Mouse (Mus musculus) midbrain, postnatal 0 days (tissue): ENCODE measurements around the gene Bcdin3d. TPM values are rescaled to one million over a fixed set of nuclear protein-coding genes. Genes with fewer than 3 reads are reported as not detected.

Experiments
- ATAC-seq: fragments of 200-750 bp; cut with Nextera tagmentation; 2 replicates; pipeline ENCODE4 v1.8.0; 2017; ENCODE audit warnings: moderate number of reproducible peaks, mild to moderate bottlenecking, moderate TSS enrichment, moderate library complexity; ENCODE audit not compliant: low FRiP score
- DNase-seq: peaks from one replicate; pipeline ENCODE4 v3.0.0-alpha.2; 2015; ENCODE audit warnings: low spot score
- H3K27ac ChIP-seq: fragments of 300-500 bp; sonication (generic); 2 replicates; pipeline ENCODE4 v1.5.1; 2014; ENCODE audit warnings: low read depth, mild to moderate bottlenecking, low read length, mixed read lengths
- H3K27me3 ChIP-seq: fragments of 300-500 bp; sonication (generic); 2 replicates; pipeline ENCODE4 v1.6.1; 2014; ENCODE audit warnings: low read length, control low read depth, mixed read lengths; ENCODE audit not compliant: insufficient read depth
- H3K36me3 ChIP-seq: fragments of 300-500 bp; sonication (generic); 2 replicates; pipeline ENCODE4 v1.6.1; 2014; ENCODE audit warnings: low read length, control low read depth, mixed read lengths; ENCODE audit not compliant: insufficient read depth
- H3K4me1 ChIP-seq: fragments of 300-500 bp; sonication (generic); 2 replicates; pipeline ENCODE4 v1.6.1; 2014; ENCODE audit warnings: mild to moderate bottlenecking, control low read depth, antibody characterized with exemption, low read length, mixed read lengths; ENCODE audit not compliant: insufficient read depth
- H3K4me2 ChIP-seq: fragments of 300-500 bp; sonication (generic); 2 replicates; pipeline ENCODE4 v1.6.1; 2014; ENCODE audit warnings: low read depth, mild to moderate bottlenecking, low read length, mixed read lengths; ENCODE audit not compliant: poor library complexity, severe bottlenecking
- H3K4me3 ChIP-seq: fragments of 300-500 bp; sonication (generic); 2 replicates; pipeline ENCODE4 v1.5.1; 2014; ENCODE audit warnings: low read depth, mild to moderate bottlenecking, low read length, moderate library complexity
- H3K9ac ChIP-seq: fragments of 300-500 bp; sonication (generic); replicated peaks from 2 replicates; pipeline ENCODE4 v1.6.1; 2014; ENCODE audit warnings: mild to moderate bottlenecking, low read length, moderate library complexity, mixed read lengths; ENCODE audit not compliant: poor library complexity, severe bottlenecking
- H3K9me3 ChIP-seq: fragments of 300-500 bp; sonication (generic); 2 replicates; pipeline ENCODE4 v1.6.1; 2016; ENCODE audit warnings: low read length, control low read depth
- CTCF ChIP-seq: IDR thresholded peaks from 2 replicates; pipeline ENCODE4 v1.5.1; 2016; ENCODE audit warnings: antibody characterized with exemption, mild to moderate bottlenecking
- WGBS: fragments of 180-500 bp; shearing (Covaris S2); extraction: QIAGEN DNeasy Blood & Tissue Kit; methylation state at CpG from one replicate; pipeline ENCODE4 v1.1.7; 2014; 5-methylcytosine and 5-hydroxymethylcytosine counted together
- polyA plus RNA-seq: library from polyadenylated mRNA; unstranded; fragments of >200 nt; fragmentation: Nextera tagmentation; extraction: Ambion mirVana; gene quantifications from 2 replicates; pipeline ENCODE4 v1.2.1, GENCODE M21; 2015
- total RNA-seq: library from RNA; depleted of rRNA; stranded (reverse); fragments of >200 nt; gene quantifications from 2 replicates; pipeline ENCODE4 v1.2.3, GENCODE M21; 2014

The Bcdin3d gene
- total and polyA plus RNA-seq, 2 experiments from 2014 or later, result 11.7 to 14.6 TPM

- Histone ChIP-seq H3K4me3 (no peak overlapping the region), H3K27ac (no peak overlapping the region), H3K4me1 (no peaks in the 10 kb centered on the region), H3K4me2 (no peak overlapping the region), H3K9me3 (no peaks in the 10 kb centered on the region), H3K9ac (no peak overlapping the region), H3K36me3 (no peaks in the 10 kb centered on the region), H3K27me3 (no peaks in the 10 kb centered on the region)
- TF ChIP-seq CTCF, result no peak
- no peak for ATAC-seq
- DNase-seq, result no peak
- 80% methylated on average over 14 of the region's 14 CpGs for WGBS
Observed at GRCm38 (mm10) chr15:99471677-99472063, 2.9 kb downstream of the Bcdin3d start.

- H3K36me3 ChIP-seq, result no peaks in the 10 kb centered on the region
- no peaks in the 10 kb centered on the region for H3K4me1 ChIP-seq
- H3K9me3 ChIP-seq, result no peaks in the 10 kb centered on the region
- H3K27ac ChIP-seq, result no peak overlapping the region
- H3K9ac ChIP-seq, result no peak overlapping the region
- WGBS, result 61% methylated on average over 17 of the region's 17 CpGs
- ATAC-seq, result no peak
- TF ChIP-seq CTCF, result peak; percentile 80
- no peaks in the 10 kb centered on the region for H3K27me3 ChIP-seq
- no peak overlapping the region; the same call in 1 of the 2 replicates for H3K4me2 ChIP-seq
- H3K4me3 ChIP-seq, result no peak overlapping the region
- DNase-seq, result peak; percentile 75
Observed at GRCm38 (mm10) chr15:99470971-99471676, 3.4 kb downstream of the Bcdin3d start.

- no peak for TF ChIP-seq CTCF
- Histone ChIP-seq H3K36me3 (no peaks in the 10 kb centered on the region), H3K4me2 (no peak overlapping the region), H3K4me3 (no peak overlapping the region), H3K9ac (no peak overlapping the region), H3K27ac (no peak overlapping the region), H3K4me1 (no peaks in the 10 kb centered on the region), H3K27me3 (no peaks in the 10 kb centered on the region), H3K9me3 (no peaks in the 10 kb centered on the region)
- no peak for DNase-seq
- no peak for ATAC-seq
- 88% methylated on average over 31 of the region's 31 CpGs for WGBS
Observed at GRCm38 (mm10) chr15:99470224-99470761, 4.2 kb downstream of the Bcdin3d start.

GRCm38 (mm10) chr15:99469736-99470135, 4.8 kb downstream of the Bcdin3d start:
- H3K4me2 ChIP-seq, result no peak overlapping the region
- no peaks in the 10 kb centered on the region for H3K27me3 ChIP-seq
- H3K4me3 ChIP-seq, result no peak overlapping the region
- no peak overlapping the region for H3K27ac ChIP-seq
- H3K9me3 ChIP-seq, result no peaks in the 10 kb centered on the region
- WGBS, result 92% methylated on average over 4 of the region's 4 CpGs
- no peaks in the 10 kb centered on the region for H3K4me1 ChIP-seq
- H3K9ac ChIP-seq, result no peak overlapping the region
- TF ChIP-seq CTCF, result no peak
- H3K36me3 ChIP-seq, result no peaks in the 10 kb centered on the region
- no peak for ATAC-seq
- no peak for DNase-seq

GRCm38 (mm10) chr15:99469067-99469466, 5.5 kb downstream of the Bcdin3d start:
- ATAC-seq (no peak), DNase-seq (peak; percentile 87)
- H3K27me3 ChIP-seq, result no peaks in the 10 kb centered on the region
- no peak overlapping the region for H3K4me2 ChIP-seq
- H3K9me3 ChIP-seq, result no peaks in the 10 kb centered on the region
- no peak overlapping the region for H3K9ac ChIP-seq
- peak; percentile 90 for TF ChIP-seq CTCF
- WGBS, result 35% methylated on average over 3 of the region's 3 CpGs
- H3K4me1 ChIP-seq, result no peaks in the 10 kb centered on the region
- no peaks in the 10 kb centered on the region for H3K36me3 ChIP-seq
- no peak overlapping the region for H3K4me3 ChIP-seq
- H3K27ac ChIP-seq, result no peak overlapping the region

GRCm38 (mm10) chr15:99463194-99463593, 11.3 kb downstream of the Bcdin3d start:
- no peak for ATAC-seq
- no peak overlapping the region for H3K4me2 ChIP-seq

More at GRCm38 (mm10) chr15:99463194-99463593, 11.3 kb downstream of the Bcdin3d start:
- no peak overlapping the region for H3K4me3 ChIP-seq
- DNase-seq, result no peak
- no peak overlapping the region for H3K9ac ChIP-seq
- no peak overlapping the region for H3K27ac ChIP-seq
- H3K4me1 ChIP-seq, result no peaks in the 10 kb centered on the region
- H3K9me3 ChIP-seq, result no peaks in the 10 kb centered on the region
- no peaks in the 10 kb centered on the region for H3K27me3 ChIP-seq
- H3K36me3 ChIP-seq, result no peaks in the 10 kb centered on the region
- no peak for TF ChIP-seq CTCF
- 70% methylated on average over 13 of the region's 13 CpGs for WGBS
